Mouse (Mus musculus) liver, postnatal 0 days (tissue): ENCODE data around the gene Snai1. TPM values are rescaled to one million over a fixed set of nuclear protein-coding genes. Genes with fewer than 3 reads are reported as not detected.

Experiments
- ATAC-seq: fragments of 200-750 bp; cut with Nextera tagmentation; 2 replicates; pipeline ENCODE4 v1.8.0; 2017; ENCODE audit warnings: mild to moderate bottlenecking, moderate library complexity
- DNase-seq: peaks from one replicate; pipeline ENCODE4 v3.0.0-alpha.2; 2016
- H3K27ac ChIP-seq: fragments of 300-500 bp; sonication (generic); 2 replicates; pipeline ENCODE4 v1.5.1; 2014; ENCODE audit warnings: antibody characterized with exemption, moderate library complexity, mild to moderate bottlenecking, low read depth
- H3K27me3 ChIP-seq: fragments of 300-500 bp; sonication (generic); 2 replicates; pipeline ENCODE4 v1.6.1; 2014; ENCODE audit warnings: low read length, control low read depth, mixed read lengths; ENCODE audit not compliant: insufficient read depth
- H3K36me3 ChIP-seq: fragments of 300-500 bp; sonication (generic); replicated peaks from 2 replicates; pipeline ENCODE4 v1.6.1; 2014; ENCODE audit warnings: mild to moderate bottlenecking, control low read depth, low read length, moderate library complexity, mixed read lengths; ENCODE audit not compliant: insufficient read depth
- H3K4me1 ChIP-seq: fragments of 300-500 bp; sonication (generic); 2 replicates; pipeline ENCODE4 v1.6.1; 2014; ENCODE audit warnings: antibody characterized with exemption, mild to moderate bottlenecking, control low read depth; ENCODE audit not compliant: insufficient read depth
- H3K4me2 ChIP-seq: fragments of 300-500 bp; sonication (generic); 2 replicates; pipeline ENCODE4 v1.6.1; 2014; ENCODE audit warnings: low read depth, mild to moderate bottlenecking, low read length, moderate library complexity, mixed read lengths
- H3K4me3 ChIP-seq: fragments of 300-500 bp; sonication (generic); 2 replicates; pipeline ENCODE4 v1.5.1; 2014; ENCODE audit warnings: low read depth, low read length
- H3K9ac ChIP-seq: fragments of 300-500 bp; sonication (generic); replicated peaks from 2 replicates; pipeline ENCODE4 v1.6.1; 2014; ENCODE audit warnings: mild to moderate bottlenecking, moderate library complexity
- H3K9me3 ChIP-seq: fragments of 300-500 bp; sonication (generic); 2 replicates; pipeline ENCODE4 v1.6.1; 2016; ENCODE audit warnings: mild to moderate bottlenecking, control low read depth, low read length, mixed read lengths
- CTCF ChIP-seq: sonication (generic); IDR thresholded peaks from 2 replicates; pipeline ENCODE4 v1.5.1; 2016; ENCODE audit warnings: antibody characterized with exemption, low read depth
- EP300 ChIP-seq: IDR thresholded peaks from 2 replicates; pipeline ENCODE4 v1.6.1; 2016; ENCODE audit warnings: antibody characterized with exemption, low read depth, mild to moderate bottlenecking
- WGBS: fragments of 180-500 bp; shearing (Covaris S2); extraction: QIAGEN DNeasy Blood & Tissue Kit; methylation state at CpG from one replicate; pipeline ENCODE4 v1.1.7; 2014; ENCODE audit not compliant: insufficient replicate concordance; 5-methylcytosine and 5-hydroxymethylcytosine counted together
- polyA plus RNA-seq: library from polyadenylated mRNA; unstranded; fragments of >200 nt; fragmentation: Nextera tagmentation; extraction: Ambion mirVana; gene quantifications from 2 replicates; pipeline ENCODE4 v1.2.1, GENCODE M21; 2015

Snai1 gene
- polyA plus RNA-seq, 1 experiment from 2014 or later = 2.3 TPM

DNA sequence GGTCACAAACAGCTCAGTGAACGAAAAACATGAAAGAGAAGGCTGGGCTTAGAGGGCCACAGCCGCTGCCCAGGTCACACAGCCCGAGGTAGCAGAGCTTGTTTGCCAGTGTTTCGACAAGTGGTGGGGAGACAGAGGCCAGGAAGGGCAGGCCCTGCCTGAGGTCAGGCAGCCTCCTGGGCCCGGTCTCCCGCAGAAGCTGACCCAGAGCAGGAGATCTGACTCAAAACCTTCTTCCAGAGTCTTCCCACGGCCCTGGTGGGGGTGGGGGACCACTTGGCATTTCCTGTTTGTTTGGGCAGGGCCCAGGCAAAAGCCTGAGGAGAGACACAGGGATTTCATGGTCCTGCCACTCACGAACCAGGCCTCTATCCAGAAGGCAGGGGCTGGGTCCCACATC, 48.0 kb downstream of the Snai1 start:
- H3K27me3 ChIP-seq = no peaks in the 10 kb centered on the region
- peak; percentile 42 for DNase-seq
- H3K9ac ChIP-seq = peak overlapping the region; percentile 44; the same call in 1 of the 2 replicates
- peaks cover 26% of the 10 kb centered on the region for H3K4me1 ChIP-seq
- no peaks in the 10 kb centered on the region for H3K9me3 ChIP-seq
- no peak for ATAC-seq
- 0 out of 2 replicates have a peak, but pooled peaks have one; percentile 8 for TF ChIP-seq EP300
- TF ChIP-seq CTCF = no peak
- H3K36me3 ChIP-seq = no peaks in the 10 kb centered on the region
- no peak overlapping the region for H3K4me3 ChIP-seq
- 58% methylated on average over 7 of the region's 8 CpGs for WGBS
- H3K4me2 ChIP-seq = no peak overlapping the region
- peak overlapping the region; percentile 70 for H3K27ac ChIP-seq

DNA sequence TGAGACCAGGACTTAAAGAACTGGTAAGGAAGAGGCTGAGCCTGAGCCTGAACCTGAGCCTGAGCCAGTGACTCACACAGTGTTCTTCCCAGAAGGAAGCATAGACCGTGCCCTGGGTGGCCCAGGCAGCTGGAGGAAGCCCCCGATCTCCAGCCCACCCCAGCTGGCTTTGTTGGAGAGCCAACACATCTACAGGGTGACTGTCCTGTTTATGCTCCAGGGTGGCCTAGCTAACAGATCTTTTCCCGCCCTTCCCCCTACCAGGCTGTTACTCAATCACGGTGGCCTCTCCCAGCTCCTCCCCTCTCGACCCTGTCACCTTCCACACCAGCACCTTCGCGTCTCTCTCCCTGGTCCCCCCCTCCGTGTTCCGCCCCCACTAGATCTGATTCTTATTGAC, 49.0 kb downstream of the Snai1 start:
- peaks cover 26% of the 10 kb centered on the region for H3K4me1 ChIP-seq
- H3K36me3 ChIP-seq = no peaks in the 10 kb centered on the region
- peak overlapping the region; percentile 22; the same call in 1 of the 2 replicates for H3K4me2 ChIP-seq
- TF ChIP-seq EP300 (no peak), CTCF (no peak)
- peak; percentile 31; the same call in 1 of the 2 replicates for ATAC-seq
- H3K9me3 ChIP-seq = no peaks in the 10 kb centered on the region
- H3K27ac ChIP-seq = peak overlapping the region; percentile 41
- H3K4me3 ChIP-seq = no peak overlapping the region
- H3K27me3 ChIP-seq = no peaks in the 10 kb centered on the region
- no peak overlapping the region for H3K9ac ChIP-seq
- DNase-seq = peak; percentile 64
- 40% methylated on average over 9 of the region's 9 CpGs for WGBS

DNA sequence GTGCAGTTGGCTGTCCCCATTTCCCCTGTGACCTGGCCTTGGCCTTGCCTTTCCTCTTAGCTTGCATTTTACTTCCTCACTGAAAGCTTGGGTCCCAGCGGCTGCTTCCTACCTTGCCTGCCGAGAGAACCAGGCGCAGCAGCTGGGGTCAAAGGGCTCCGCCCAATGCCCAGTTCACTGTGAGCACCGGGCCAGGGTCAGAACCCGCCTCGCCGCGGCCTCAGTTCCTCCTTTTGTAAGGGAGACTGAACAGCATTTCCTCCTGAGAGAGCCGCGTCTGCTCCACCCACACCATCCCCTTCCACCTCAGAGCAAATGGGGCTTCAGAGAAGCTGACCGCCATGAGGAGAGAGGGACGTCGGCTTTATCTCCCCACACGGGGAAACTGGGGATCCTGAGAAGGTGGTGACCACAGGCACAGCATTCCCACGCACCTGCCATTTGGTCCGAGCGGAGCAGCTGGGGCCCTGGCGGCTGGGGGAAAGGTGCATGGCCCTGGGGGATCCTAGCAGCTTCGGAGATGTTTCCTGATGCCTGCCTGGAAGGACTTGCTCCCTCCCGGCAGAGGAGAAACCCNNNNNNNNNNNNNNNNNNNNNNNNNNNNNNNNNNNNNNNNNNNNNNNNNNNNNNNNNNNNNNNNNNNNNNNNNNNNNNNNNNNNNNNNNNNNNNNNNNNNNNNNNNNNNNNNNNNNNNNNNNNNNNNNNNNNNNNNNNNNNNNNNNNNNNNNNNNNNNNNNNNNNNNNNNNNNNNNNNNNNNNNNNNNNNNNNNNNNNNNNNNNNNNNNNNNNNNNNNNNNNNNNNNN, 51.0 kb downstream of the Snai1 start:
- no peaks in the 10 kb centered on the region for H3K9me3 ChIP-seq
- peaks cover 22% of the 10 kb centered on the region for H3K4me1 ChIP-seq
- no peaks in the 10 kb centered on the region for H3K27me3 ChIP-seq
- peak overlapping the region; percentile 69 for H3K9ac ChIP-seq
- WGBS = 6% methylated on average over 21 of the region's 21 CpGs
- no peak; the same call in 1 of the 2 replicates for TF ChIP-seq EP300
- no peak for TF ChIP-seq CTCF
- peak overlapping the region; percentile 54 for H3K4me3 ChIP-seq
- H3K36me3 ChIP-seq = no peaks in the 10 kb centered on the region
- DNase-seq = peak; percentile 75
- H3K27ac ChIP-seq = peak overlapping the region; percentile 95
- peak overlapping the region; percentile 82 for H3K4me2 ChIP-seq
- peak; percentile 77 for ATAC-seq

Other genes starting within 250 kb of the Snai1 start
- 3.2 and 4.2 TPM in 2 replicates for gene B4galt5, start 189.0 kb upstream of the Snai1 start, polyA plus RNA-seq
- gene Slc9a8, start 116.5 kb upstream of the Snai1 start, polyA plus RNA-seq = 7.5 and 9.3 TPM in 2 replicates
- 39.5 and 44.0 TPM in 2 replicates for gene Rnf114, start 45.5 kb upstream of the Snai1 start, polyA plus RNA-seq
- 4.7 and 4.9 TPM in 2 replicates for gene Spata2, start 45.3 kb upstream of the Snai1 start, polyA plus RNA-seq
- 122 TPM in 2 replicates for gene Ube2v1, start 93.9 kb downstream of the Snai1 start, polyA plus RNA-seq
- gene Gm20431, start 123.3 kb downstream of the Snai1 start, polyA plus RNA-seq = 1.7 and 2.4 TPM in 2 replicates
- gene Cebpb, start 150.7 kb downstream of the Snai1 start, polyA plus RNA-seq = 27.5 and 43.6 TPM in 2 replicates
- 9.8 and 10.1 TPM in 2 replicates for gene Tmem189, start 151.6 kb downstream of the Snai1 start, polyA plus RNA-seq